Mouse (Mus musculus) midbrain, embryonic 14.5 days (tissue): Measurements from ENCODE around the gene Ccdc136. TPM values are rescaled to one million over a fixed set of nuclear protein-coding genes. Genes with fewer than 3 reads are reported as not detected.
A peak's percentile ranks its signal among the peaks of the same experiment; 100 is the strongest.

Source experiments
- ATAC-seq: fragments of 200-750 bp; cut with Nextera tagmentation; 2 replicates; pipeline ENCODE4 v1.8.0; 2017; ENCODE audit warnings: moderate number of reproducible peaks, moderate library complexity; ENCODE audit not compliant: low FRiP score, low TSS enrichment
- DNase-seq: peaks from one replicate; pipeline ENCODE4 v3.0.0-alpha.2; 2015
- H3K27ac ChIP-seq: fragments of 300-500 bp; sonication (generic); replicated peaks from 2 replicates; pipeline ENCODE4 v1.5.1; 2014; ENCODE audit warnings: mild to moderate bottlenecking, low read depth, low read length, moderate library complexity
- H3K27me3 ChIP-seq: fragments of 300-500 bp; sonication (generic); 2 replicates; pipeline ENCODE4 v1.6.1; 2014; ENCODE audit warnings: low read length, control low read depth, mixed read lengths; ENCODE audit not compliant: control insufficient read depth, insufficient read depth
- H3K36me3 ChIP-seq: fragments of 300-500 bp; sonication (generic); 2 replicates; pipeline ENCODE4 v1.6.1; 2014; ENCODE audit warnings: low read length, control low read depth; ENCODE audit not compliant: control insufficient read depth, insufficient read depth
- H3K4me1 ChIP-seq: fragments of 300-500 bp; sonication (generic); 2 replicates; pipeline ENCODE4 v1.6.1; 2014; ENCODE audit warnings: mild to moderate bottlenecking, antibody characterized with exemption, low read length, control low read depth; ENCODE audit not compliant: control insufficient read depth, insufficient read depth
- H3K4me2 ChIP-seq: fragments of 300-500 bp; sonication (generic); 2 replicates; pipeline ENCODE4 v1.6.1; 2014; ENCODE audit warnings: mild to moderate bottlenecking, low read length, moderate library complexity
- H3K4me3 ChIP-seq: fragments of 300-500 bp; sonication (generic); replicated peaks from 2 replicates; pipeline ENCODE4 v1.5.1; 2014; ENCODE audit warnings: low read depth, low read length
- H3K9ac ChIP-seq: fragments of 300-500 bp; sonication (generic); replicated peaks from 2 replicates; pipeline ENCODE4 v1.6.1; 2014; ENCODE audit warnings: mild to moderate bottlenecking, low read length, moderate library complexity
- H3K9me3 ChIP-seq: fragments of 300-500 bp; sonication (generic); 2 replicates; pipeline ENCODE4 v1.6.1; 2016; ENCODE audit warnings: low read length, control low read depth, mixed read lengths; ENCODE audit not compliant: control insufficient read depth
- WGBS: fragments of 180-500 bp; shearing (Covaris S2); extraction: QIAGEN DNeasy Blood & Tissue Kit; methylation state at CpG from one replicate; pipeline ENCODE4 v1.1.7; 2014; 5-methylcytosine and 5-hydroxymethylcytosine counted together
- microRNA-seq: library from miRNA; unstranded; fragments of <30 nt; microRNA quantifications from one replicate; pipeline ENCODE4, GENCODE M21; 2016
- polyA plus RNA-seq: library from polyadenylated mRNA; unstranded; fragments of >200 nt; fragmentation: Nextera tagmentation; extraction: Ambion mirVana; gene quantifications from 2 replicates; pipeline ENCODE4 v1.2.1, GENCODE M21; 2014

The Ccdc136 gene
- polyA plus RNA-seq, 1 experiment from 2014 or later: 33.5 TPM

GRCm38 (mm10) chr6:29468851-29469250 lies 72.7 kb downstream of the Ccdc136 start:
- H3K36me3 ChIP-seq: peaks cover 18% of the 10 kb centered on the region
- H3K9me3 ChIP-seq: no peaks in the 10 kb centered on the region
- DNase-seq (no peak), ATAC-seq (no peak)
- H3K27ac ChIP-seq: no peak overlapping the region
- 88% methylated on average over 3 of the region's 3 CpGs for WGBS
- H3K4me2 ChIP-seq: peak overlapping the region; percentile 75
- H3K4me3 ChIP-seq: peak overlapping the region; percentile 52
- H3K27me3 ChIP-seq: 0 out of 2 replicates have a peak, but pooled peaks cover 3% of the 10 kb centered on the region
- peak overlapping the region; percentile 55; the same call in 1 of the 2 replicates for H3K9ac ChIP-seq
- peaks cover 13% of the 10 kb centered on the region for H3K4me1 ChIP-seq

GRCm38 (mm10) chr6:29471137-29471536 lies 75.0 kb downstream of the Ccdc136 start, which contains the start of gene Atp6v1fnb:
Gene Atp6v1fnb, plus strand, starts transcription at chr6:29471437.
- Histone ChIP-seq H3K27me3 (0 out of 2 replicates have a peak, but pooled peaks cover 5% of the 10 kb centered on the region), H3K9me3 (no peaks in the 10 kb centered on the region), H3K4me3 (no peak within 1 kb of the TSS), H3K27ac (no peak within 1 kb of the TSS), H3K36me3 (peaks cover 18% of the 10 kb centered on the region), H3K4me2 (no peak within 1 kb of the TSS), H3K4me1 (peaks cover 15% of the 10 kb centered on the region), H3K9ac (no peak within 1 kb of the TSS)
- WGBS: 89% methylated on average over 4 of the region's 4 CpGs
- DNase-seq: no peak
- ATAC-seq: no peak

GRCm38 (mm10) chr6:29473941-29474691 lies 78.0 kb downstream of the Ccdc136 start:
- 3% methylated on average over 33 of the region's 33 CpGs for WGBS
- Histone ChIP-seq H3K27me3 (0 out of 2 replicates have a peak, but pooled peaks cover 5% of the 10 kb centered on the region), H3K9ac (peak overlapping the region; percentile 39; the same call in 1 of the 2 replicates), H3K27ac (no peak overlapping the region), H3K4me3 (peak overlapping the region; percentile 24), H3K4me2 (peak overlapping the region; percentile 54), H3K4me1 (0 out of 2 replicates have a peak, but pooled peaks cover 7% of the 10 kb centered on the region), H3K36me3 (peaks cover 18% of the 10 kb centered on the region), H3K9me3 (no peaks in the 10 kb centered on the region)
- DNase-seq: peak; percentile 78
- ATAC-seq: peak; percentile 69

GRCm38 (mm10) chr6:29474736-29475135 lies 78.6 kb downstream of the Ccdc136 start:
- WGBS: 59% methylated on average over 2 of the region's 2 CpGs
- Histone ChIP-seq H3K4me2 (no peak overlapping the region), H3K4me3 (no peak overlapping the region)

More at GRCm38 (mm10) chr6:29474736-29475135, 78.6 kb downstream of the Ccdc136 start:
- ATAC-seq (no peak), DNase-seq (no peak)
- Histone ChIP-seq H3K4me1 (0 out of 2 replicates have a peak, but pooled peaks cover 5% of the 10 kb centered on the region), H3K27ac (no peak overlapping the region), H3K9ac (no peak overlapping the region), H3K9me3 (no peaks in the 10 kb centered on the region), H3K27me3 (0 out of 2 replicates have a peak, but pooled peaks cover 5% of the 10 kb centered on the region), H3K36me3 (peaks cover 17% of the 10 kb centered on the region)

Small RNA genes lying within 50 kb of the gene (microRNA-seq; reads per million reads assigned to microRNA genes)
- gene Gm26220 (not detected), gene Gm44354 (not detected)

Other genes with a start within 250 kb of the Ccdc136 start
- 36.9 and 47.6 TPM in 2 replicates for gene Rbm28, start 231.3 kb upstream of the Ccdc136 start, polyA plus RNA-seq
- 6.2 and 7.5 TPM in 2 replicates for gene Prrt4, start 216.7 kb upstream of the Ccdc136 start, polyA plus RNA-seq
- gene Impdh1, start 179.9 kb upstream of the Ccdc136 start, polyA plus RNA-seq: 48.3 and 48.5 TPM in 2 replicates
- 35.2 and 35.9 TPM in 2 replicates for gene Hilpda, start 123.8 kb upstream of the Ccdc136 start, polyA plus RNA-seq
- gene Fam71f2, start 116.7 kb upstream of the Ccdc136 start, polyA plus RNA-seq: 0.36 and 0.59 TPM in 2 replicates
- not detected in 2 replicates for gene Fam71f1, start 77.2 kb upstream of the Ccdc136 start, polyA plus RNA-seq
- gene Calu, start 48.2 kb upstream of the Ccdc136 start, polyA plus RNA-seq: 109 and 181 TPM in 2 replicates
- gene Opn1sw, start 7.8 kb upstream of the Ccdc136 start, polyA plus RNA-seq: 0.31 and 0.36 TPM in 2 replicates
- gene Flnc, start 36.9 kb downstream of the Ccdc136 start, polyA plus RNA-seq: 1.6 and 4.0 TPM in 2 replicates
- 318 and 408 TPM in 2 replicates for gene Atp6v1f, start 71.4 kb downstream of the Ccdc136 start, polyA plus RNA-seq
- gene Atp6v1fnb, start 75.1 kb downstream of the Ccdc136 start, polyA plus RNA-seq: 0.84 TPM in 1 of 2 replicates, not detected in the other
- 11.6 and 12.1 TPM in 2 replicates for gene Kcp, start 111.6 kb downstream of the Ccdc136 start, polyA plus RNA-seq
- gene Irf5, start 130.3 kb downstream of the Ccdc136 start, polyA plus RNA-seq: 1.1 and 1.9 TPM in 2 replicates
- gene Tnpo3, start 213.6 kb downstream of the Ccdc136 start, polyA plus RNA-seq: 63.9 and 102 TPM in 2 replicates